Mouse (Mus musculus) testis, adult 2 months (tissue): ENCODE results near the gene Sfswap.

Source experiments
- CTCF ChIP-seq: fragments of 200-500 bp; IDR thresholded peaks from 2 replicates; pipeline ENCODE4 v1.5.1; 2012; ENCODE audit warnings: low read depth, mild to moderate bottlenecking, inconsistent platforms, low read length, moderate library complexity; ENCODE audit not compliant: control insufficient read depth, insufficient read depth, insufficient replicate concordance
- POLR2A ChIP-seq: fragments of 200-500 bp; IDR thresholded peaks from 2 replicates; pipeline ENCODE4 v1.6.1; 2012; ENCODE audit warnings: low read depth, mild to moderate bottlenecking, inconsistent platforms, low read length, moderate library complexity; ENCODE audit not compliant: control insufficient read depth

DNA sequence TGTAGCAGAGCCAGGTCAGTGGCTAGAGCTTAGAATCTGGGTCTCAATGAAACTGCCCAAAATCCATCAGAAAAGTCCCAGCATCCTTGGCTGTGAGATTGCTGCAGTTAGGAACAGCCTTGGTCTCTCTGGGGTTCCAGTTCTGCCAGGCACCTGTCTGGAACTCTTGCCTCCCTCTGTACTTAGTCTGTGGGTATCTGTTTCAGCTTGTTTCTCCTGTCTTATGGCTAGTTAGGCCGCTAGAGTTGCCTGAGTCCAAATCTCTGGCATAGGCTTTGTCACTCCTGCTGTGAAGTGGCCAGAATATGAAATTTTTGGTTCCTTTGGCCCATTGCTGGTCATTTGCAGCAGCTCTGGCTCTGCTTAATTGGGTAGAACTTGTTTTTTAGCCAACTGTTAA is 17.8 kb downstream of the Sfswap start:
- TF ChIP-seq CTCF, result no peak
- no peak for TF ChIP-seq POLR2A
